Mouse (Mus musculus) olfactory bulb, adult 2 months (tissue): ENCODE data around the gene Cyp4f39.
"Not testable (repeated sequence)": the region's sequence is repeated elsewhere in the genome, so short reads cannot be mapped to it uniquely, and the experiment has no call there.

ENCODE experiments used
- CTCF ChIP-seq: fragments of 200-500 bp; IDR thresholded peaks from 2 replicates; pipeline ENCODE4 v1.5.1; 2012; ENCODE audit warnings: low read depth, mild to moderate bottlenecking, low read length, moderate library complexity; ENCODE audit not compliant: insufficient read depth
- POLR2A ChIP-seq: fragments of 200-500 bp; IDR thresholded peaks from 2 replicates; pipeline ENCODE4 v1.6.1; 2012; ENCODE audit warnings: mild to moderate bottlenecking, low read depth, low read length, moderate library complexity; ENCODE audit not compliant: insufficient read depth

GRCm38 (mm10) chr17:32536051-32536866, 83.7 kb downstream of the Cyp4f39 start, which contains the start of gene Cyp4f16:
- not testable (repeated sequence) for TF ChIP-seq CTCF, POLR2A
